Mouse (Mus musculus) spleen, embryonic (tissue): ENCODE measurements at regions not wholly inside any gene's neighbourhood (a gene's known extent, or its start where the extent isn't known, plus 50 kb on each side); places are given as distances from the start of the nearest gene placed in this dataset.

Source experiments
- CTCF ChIA-PET: fragments of 350-600 bp; sonication (Branson Sonifier 250); formaldehyde crosslinking; loops from one replicate; lab custom pipeline; 2022; lab: Charles Lee

- CTCF ChIA-PET = no interaction called here
These were observed 78.1 kb downstream of the Fam204a start for GRCm38 (mm10) chr19:60148313-60148965.

GRCm38 (mm10) chr19:60146451-60147190, 79.9 kb downstream of the Fam204a start:
- CTCF ChIA-PET = no interaction called here

GRCm38 (mm10) chr19:60145242-60145641, 81.3 kb downstream of the Fam204a start:
- CTCF ChIA-PET = no interaction called here

GRCm38 (mm10) chr19:60144336-60144989, 82.0 kb downstream of the Fam204a start:
- CTCF ChIA-PET = interaction anchor here (1.0 kb wide), 1 partner anchor 756 kb away, joined by 3 read pairs; no protein-coding TSS in a partner anchor

- CTCF ChIA-PET = no interaction called here
These were observed 87.6 kb downstream of the Fam204a start for GRCm38 (mm10) chr19:60138881-60139280.

GRCm38 (mm10) chr19:60136491-60136890, 90.0 kb downstream of the Fam204a start:
- CTCF ChIA-PET = no interaction called here

- CTCF ChIA-PET = no interaction called here
These were observed 91.8 kb downstream of the Fam204a start for GRCm38 (mm10) chr19:60134447-60135328.

GRCm38 (mm10) chr19:60129635-60130034, 96.9 kb downstream of the Fam204a start:
- CTCF ChIA-PET = no interaction called here

- CTCF ChIA-PET = no interaction called here
These were observed 101.9 kb downstream of the Fam204a start for GRCm38 (mm10) chr19:60124638-60125037.

GRCm38 (mm10) chr19:60120917-60121316, 105.6 kb downstream of the Fam204a start:
- CTCF ChIA-PET = no interaction called here

- CTCF ChIA-PET = no interaction called here
These were observed 107.5 kb downstream of the Fam204a start for GRCm38 (mm10) chr19:60119051-60119450.

GRCm38 (mm10) chr19:60113666-60114388, 112.7 kb downstream of the Fam204a start:
- CTCF ChIA-PET = no interaction called here

GRCm38 (mm10) chr19:60110278-60110677, 116.2 kb downstream of the Fam204a start:
- CTCF ChIA-PET = interaction anchor here (0.7 kb wide), 1 partner anchor 223 kb away, joined by 3 read pairs; no protein-coding TSS in a partner anchor

GRCm38 (mm10) chr19:60109488-60109887, 117.0 kb downstream of the Fam204a start:
- CTCF ChIA-PET = no interaction called here

GRCm38 (mm10) chr19:60097915-60098314, 128.6 kb downstream of the Fam204a start:
- CTCF ChIA-PET = no interaction called here

- CTCF ChIA-PET = no interaction called here
These were observed 131.5 kb upstream of the Rab11fip2 start for GRCm38 (mm10) chr19:60074986-60075385.

GRCm38 (mm10) chr19:60073328-60073727, 129.9 kb upstream of the Rab11fip2 start:
- CTCF ChIA-PET = no interaction called here

- CTCF ChIA-PET = no interaction called here
These were observed 122.7 kb upstream of the Rab11fip2 start for GRCm38 (mm10) chr19:60066183-60066582.

GRCm38 (mm10) chr19:60055121-60055874, 111.8 kb upstream of the Rab11fip2 start:
- CTCF ChIA-PET = no interaction called here

- CTCF ChIA-PET = no interaction called here
These were observed 107.7 kb upstream of the Rab11fip2 start for GRCm38 (mm10) chr19:60051151-60051550.
